Comparison of ENCODE assay signal across 23 mouse cellular contexts in genomic region chr14:122262851-122263659, GRCm38 (mm10).
DNase-seq lines count a peak whose midpoint lies in the region; ATAC-seq lines count a peak whose summit lies in the region.
"Had no signal": no experiment of that assay in that cellular context is flagged by ENCODE, and none has a peak within 500 bp of the region (broad histone marks: within the 10 kb centered on the region; RNA-seq: fewer than 3 reads in every experiment).

No protein-coding gene starts in this region.

- H3K9me3 ChIP-seq in midbrain, embryonic 11.5 days (ENCODE audit: control insufficient read depth, low read length) = no peaks in the 10 kb centered on the region; the same call in 1 of the 2 replicates
- H3K9me3 ChIP-seq in midbrain, embryonic 10.5 days (replicated peaks) = no peaks in the 10 kb centered on the region
- no peaks in the 10 kb centered on the region for H3K9me3 ChIP-seq in forebrain, embryonic 12.5 days
- no peaks in the 10 kb centered on the region for H3K9me3 ChIP-seq in midbrain, embryonic 14.5 days (ENCODE audit: control insufficient read depth, low read length)
- H3K9me3 ChIP-seq: heart, embryonic 15.5 days; hindbrain, embryonic 10.5 days; kidney, embryonic 15.5 days; limb, embryonic 12.5 days; liver, embryonic 12.5 days had no signal

- no peak overlapping the region for H3K9ac ChIP-seq in midbrain, embryonic 11.5 days (ENCODE audit: low read length)
- H3K9ac ChIP-seq in forebrain, embryonic 12.5 days = no peak overlapping the region
- H3K9ac ChIP-seq in midbrain, embryonic 14.5 days (replicated peaks; ENCODE audit: low read length) = no peak overlapping the region
- H3K9ac ChIP-seq: heart, embryonic 15.5 days; kidney, embryonic 15.5 days; limb, embryonic 12.5 days; liver, embryonic 12.5 days; lung, embryonic 14.5 days had no signal

- no peaks in the 10 kb centered on the region for H3K4me1 ChIP-seq in midbrain, embryonic 11.5 days (ENCODE audit: control insufficient read depth, insufficient read depth, low read length)
- H3K4me1 ChIP-seq in midbrain, embryonic 10.5 days = peaks cover 23% of the 10 kb centered on the region
- H3K4me1 ChIP-seq in forebrain, embryonic 12.5 days = peaks cover 13% of the 10 kb centered on the region
- H3K4me1 ChIP-seq in midbrain, embryonic 14.5 days (ENCODE audit: control insufficient read depth, insufficient read depth, low read length) = no peaks in the 10 kb centered on the region
- H3K4me1 ChIP-seq: kidney, embryonic 15.5 days; liver, embryonic 12.5 days had no signal

- no peak overlapping the region for H3K4me3 ChIP-seq in midbrain, embryonic 11.5 days (ENCODE audit: low read depth, low read length)
- no peak overlapping the region for H3K4me3 ChIP-seq in midbrain, embryonic 10.5 days
- H3K4me3 ChIP-seq in forebrain, embryonic 12.5 days (replicated peaks) = no peak overlapping the region
- no peak overlapping the region for H3K4me3 ChIP-seq in midbrain, embryonic 14.5 days (replicated peaks; ENCODE audit: low read depth, low read length)
- H3K4me3 ChIP-seq: heart, adult 2 months; heart, embryonic 15.5 days; hindbrain, embryonic 10.5 days; kidney, embryonic 15.5 days; limb, embryonic 12.5 days; liver, embryonic 12.5 days had no signal

- peak; percentile 13 for DNase-seq in cerebellum, adult 11 months
- DNase-seq in midbrain, embryonic 11.5 days (ENCODE audit: low spot score, missing footprints) = peak; percentile 77
- DNase-seq in midbrain, embryonic 10.5 days (ENCODE audit: low spot score) = no peak
- peak; percentile 38 for DNase-seq in midbrain, embryonic 14.5 days
- DNase-seq in gastrocnemius, adult 8-10 months (ENCODE audit: low spot score in 2 of 2) = no peak
- DNase-seq in spleen, postnatal 36 days (ENCODE audit: low spot score in 2 of 2) = no peak
- DNase-seq: gastrocnemius, postnatal 10 days; heart, adult 2 months; kidney, postnatal 4 days; layer of hippocampus, adult 9-11 months; lung, embryonic 14.5 days; lung, postnatal 36 days; right cerebral cortex, adult 18-20 months; thymus, postnatal 36 days had no signal

- H3K27me3 ChIP-seq in midbrain, embryonic 11.5 days (ENCODE audit: control insufficient read depth, insufficient read depth, low read length) = 0 out of 2 replicates have a peak, but pooled peaks cover 2% of the 10 kb centered on the region
- peaks cover 55% of the 10 kb centered on the region for H3K27me3 ChIP-seq in midbrain, embryonic 10.5 days (ENCODE audit: low read depth, poor library complexity, severe bottlenecking)
- peaks cover 35% of the 10 kb centered on the region for H3K27me3 ChIP-seq in forebrain, embryonic 12.5 days
- H3K27me3 ChIP-seq in midbrain, embryonic 14.5 days (ENCODE audit: control insufficient read depth, insufficient read depth, low read length) = peaks cover 16% of the 10 kb centered on the region
- H3K27me3 ChIP-seq: liver, embryonic 12.5 days had no signal

- 53% methylated on average over 16 of the region's 16 CpGs for WGBS in midbrain, embryonic 11.5 days
- 52% methylated on average over 16 of the region's 16 CpGs for WGBS in midbrain, embryonic 10.5 days
- WGBS in forebrain, embryonic 12.5 days = 41% methylated on average over 16 of the region's 16 CpGs
- WGBS in midbrain, embryonic 14.5 days = 39% methylated on average over 16 of the region's 16 CpGs

- H3K27ac ChIP-seq in midbrain, embryonic 11.5 days (ENCODE audit: low read depth, low read length) = no peak overlapping the region
- H3K27ac ChIP-seq in midbrain, embryonic 10.5 days (replicated peaks) = no peak overlapping the region
- H3K27ac ChIP-seq in forebrain, embryonic 12.5 days = 0 out of 2 replicates have a peak overlapping the region, but pooled peaks have one; percentile 8
- no peak overlapping the region for H3K27ac ChIP-seq in midbrain, embryonic 14.5 days (replicated peaks; ENCODE audit: low read depth, low read length)
- H3K27ac ChIP-seq: heart, adult 2 months; heart, embryonic 15.5 days; hindbrain, embryonic 10.5 days; hindbrain, postnatal 0 days; kidney, embryonic 15.5 days; limb, embryonic 12.5 days; liver, embryonic 12.5 days had no signal

- H3K4me2 ChIP-seq in midbrain, embryonic 11.5 days = no peak overlapping the region
- H3K4me2 ChIP-seq in forebrain, embryonic 12.5 days = no peak overlapping the region
- H3K4me2 ChIP-seq in midbrain, embryonic 14.5 days (ENCODE audit: low read length) = no peak overlapping the region
- H3K4me2 ChIP-seq: heart, embryonic 15.5 days; kidney, embryonic 15.5 days; limb, embryonic 12.5 days; liver, embryonic 12.5 days; lung, embryonic 14.5 days had no signal

- no peak; the same call in 1 of the 2 replicates for ATAC-seq in cerebellum, adult (ENCODE audit: insufficient number of reproducible peaks, low FRiP score, low TSS enrichment)
- 0 out of 2 replicates have a peak, but pooled peaks have one; percentile 33 for ATAC-seq in midbrain, embryonic 11.5 days (ENCODE audit: low FRiP score)
- no peak; the same call in 1 of the 2 replicates for ATAC-seq in forebrain, embryonic 12.5 days (ENCODE audit: low FRiP score)
- ATAC-seq in midbrain, embryonic 14.5 days (ENCODE audit: low FRiP score, low TSS enrichment) = no peak; the same call in 1 of the 2 replicates
- ATAC-seq: hindbrain, postnatal 0 days; intestine, postnatal 0 days; liver, embryonic 12.5 days had no signal

- H3K36me3 ChIP-seq in midbrain, embryonic 11.5 days (ENCODE audit: control insufficient read depth, insufficient read depth, low read length) = no peaks in the 10 kb centered on the region
- no peaks in the 10 kb centered on the region for H3K36me3 ChIP-seq in midbrain, embryonic 10.5 days
- no peaks in the 10 kb centered on the region for H3K36me3 ChIP-seq in forebrain, embryonic 12.5 days (replicated peaks)
- no peaks in the 10 kb centered on the region for H3K36me3 ChIP-seq in midbrain, embryonic 14.5 days (ENCODE audit: control insufficient read depth, insufficient read depth, low read length)
- H3K36me3 ChIP-seq: heart, embryonic 15.5 days; hindbrain, embryonic 10.5 days; kidney, embryonic 15.5 days; limb, embryonic 12.5 days; liver, embryonic 12.5 days had no signal

Comparison
In these comparisons a context has a peak if more than half of its experiments do, and no peak if none do; other contexts are left out.
1. DNase-seq: peak in cerebellum, adult 11 months (single experiment), midbrain, embryonic 11.5 days (single experiment) and midbrain, embryonic 14.5 days (single experiment); none in midbrain, embryonic 10.5 days (single experiment), gastrocnemius, adult 8-10 months (0 of 2) and spleen, postnatal 36 days (0 of 2).